Mouse (Mus musculus): ENCODE results near the gene Zfp503.
A peak's percentile ranks its signal among the peaks of the same experiment; 100 is the strongest.

Zfp503 gene

DNA sequence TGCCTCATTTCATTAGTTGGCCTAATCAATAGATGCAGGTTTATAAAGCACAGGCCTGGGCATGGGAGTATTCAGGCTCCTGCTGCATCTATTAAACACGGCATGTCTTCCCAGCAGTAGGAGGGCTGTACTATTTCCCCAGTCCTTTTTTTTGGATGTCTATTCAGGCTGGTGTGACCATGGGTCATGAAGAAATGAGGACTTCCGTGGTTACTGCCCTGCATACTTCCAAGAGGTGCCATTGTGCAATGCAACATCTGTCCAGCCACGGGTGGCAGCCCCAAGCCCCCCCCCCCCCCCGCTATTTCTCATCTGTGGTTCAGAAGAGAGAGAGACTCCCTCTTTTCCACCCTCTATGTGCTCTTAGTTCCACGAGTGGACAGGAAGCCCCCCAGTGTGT lies 23.1 kb downstream of the Zfp503 start:
- no peak for DNase-seq

DNA sequence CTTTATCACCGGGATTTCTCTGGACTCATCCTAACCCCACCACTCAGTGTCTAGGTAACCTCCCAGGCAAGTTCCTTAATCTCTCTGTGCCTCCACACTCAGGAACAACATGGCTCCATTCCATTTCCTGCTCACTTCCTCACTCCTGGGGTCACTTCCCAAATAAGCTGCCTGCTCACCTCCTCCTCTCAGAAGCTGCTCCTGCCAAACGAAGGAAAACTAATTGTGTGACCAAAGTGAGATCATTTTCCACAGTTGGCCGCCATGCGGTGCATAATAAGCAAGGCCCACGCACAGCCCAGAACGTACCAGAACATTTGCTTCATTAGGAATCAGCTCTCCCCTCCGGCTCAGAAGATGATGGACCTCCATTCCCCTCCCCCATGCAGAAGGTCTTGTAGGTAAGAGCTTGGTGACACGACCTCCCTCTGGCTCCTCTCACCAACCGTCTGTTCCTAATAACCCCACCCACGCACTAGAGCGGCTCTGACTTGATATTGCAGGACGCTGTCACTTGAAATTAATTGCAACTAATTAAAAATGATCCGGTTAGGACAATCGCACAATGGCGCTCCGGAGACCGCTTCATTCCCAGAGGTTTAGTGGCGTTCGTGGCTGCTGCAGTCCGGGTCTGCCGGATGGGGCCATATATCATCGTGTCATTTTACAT lies 26.9 kb downstream of the Zfp503 start:
- peak; percentile 19 for DNase-seq

DNA sequence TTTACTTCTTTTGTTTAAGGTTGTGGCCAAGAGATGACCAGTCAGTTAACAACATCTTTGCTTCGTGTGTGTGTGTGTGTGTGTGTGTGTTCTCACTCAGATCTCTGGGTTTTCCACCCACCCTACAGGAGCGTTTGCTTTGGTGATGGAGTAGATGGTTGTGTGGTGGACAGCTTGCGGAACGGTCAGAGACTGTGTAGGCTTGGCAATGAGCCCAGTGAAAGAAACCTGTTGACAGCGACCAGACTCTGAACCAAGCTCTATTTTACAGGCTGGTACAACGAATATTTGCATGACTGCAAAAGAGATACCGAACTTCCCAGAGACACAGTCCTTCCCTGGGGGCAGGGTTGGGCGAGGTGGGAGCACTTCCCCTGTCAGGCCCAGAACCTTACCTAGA lies 30.2 kb downstream of the Zfp503 start:
- DNase-seq: no peak

DNA sequence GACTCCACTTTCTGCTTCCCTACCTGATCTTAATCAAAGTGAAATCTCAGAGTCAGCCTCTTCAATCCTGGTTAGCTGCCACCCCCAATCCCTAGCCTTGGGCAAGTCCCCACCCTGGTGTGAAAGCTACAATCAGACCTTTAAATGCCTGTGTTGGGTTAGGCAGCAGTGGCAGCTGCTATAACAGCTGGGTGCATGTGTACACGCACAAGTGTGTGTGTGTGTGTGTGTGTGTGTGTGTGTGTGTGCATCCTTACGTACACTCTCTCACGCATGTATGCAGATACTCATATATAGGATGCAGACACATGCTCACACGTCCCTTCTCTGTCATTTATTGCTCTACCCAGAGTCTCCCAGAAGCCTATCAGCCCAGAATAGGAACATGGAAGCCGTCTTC lies 30.8 kb downstream of the Zfp503 start:
- no peak for DNase-seq

DNA sequence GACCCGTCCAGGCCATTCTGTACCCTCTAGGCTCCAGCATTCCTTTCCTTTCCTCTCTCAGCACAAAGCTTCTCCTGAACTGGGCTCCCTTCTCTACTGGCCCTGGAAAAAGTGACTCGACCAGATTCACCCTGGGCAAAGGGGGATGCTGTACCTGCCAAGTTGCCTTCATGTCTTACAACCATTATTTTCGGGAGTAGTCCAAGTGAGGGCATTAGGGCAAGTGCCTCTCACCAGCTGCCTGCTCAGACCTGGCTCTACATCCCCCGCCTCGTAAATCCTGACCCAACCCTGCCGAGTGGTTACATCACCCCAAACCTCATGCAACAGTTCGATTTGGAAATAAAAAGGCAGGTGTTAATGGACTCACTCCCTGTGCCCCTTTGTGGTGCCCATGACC lies 36.9 kb downstream of the Zfp503 start:
- no peak for DNase-seq

DNA sequence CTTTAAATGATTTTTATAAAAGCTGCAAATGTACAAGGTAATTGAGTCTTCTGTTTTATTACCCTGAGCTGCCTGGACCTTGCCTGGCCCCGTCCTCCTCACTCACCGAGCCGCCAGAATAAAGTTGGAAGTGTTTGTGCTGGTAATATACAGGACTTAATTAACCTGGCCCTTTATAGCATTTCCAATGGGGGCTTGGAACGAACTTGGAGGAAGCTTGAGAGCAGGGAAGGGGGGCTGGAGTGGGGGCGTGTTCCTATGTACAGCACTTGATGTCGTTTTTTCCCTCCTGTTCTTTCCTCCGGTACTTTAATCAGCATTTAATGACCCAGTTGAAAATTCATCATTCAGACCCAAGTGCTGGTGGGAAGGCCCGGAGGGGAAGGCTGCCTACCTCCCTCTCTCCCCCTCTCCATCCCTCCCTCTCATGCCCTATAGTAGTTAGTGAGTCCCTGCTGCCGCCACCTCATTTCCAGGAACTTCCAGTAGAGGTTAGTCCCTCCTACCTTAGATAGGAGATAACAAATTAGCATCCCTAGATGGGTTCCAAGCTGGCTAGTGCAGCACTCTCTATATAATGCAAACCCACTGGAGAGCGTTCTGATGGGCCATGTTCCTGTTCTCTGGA lies 37.4 kb downstream of the Zfp503 start:
- DNase-seq: no peak

DNA sequence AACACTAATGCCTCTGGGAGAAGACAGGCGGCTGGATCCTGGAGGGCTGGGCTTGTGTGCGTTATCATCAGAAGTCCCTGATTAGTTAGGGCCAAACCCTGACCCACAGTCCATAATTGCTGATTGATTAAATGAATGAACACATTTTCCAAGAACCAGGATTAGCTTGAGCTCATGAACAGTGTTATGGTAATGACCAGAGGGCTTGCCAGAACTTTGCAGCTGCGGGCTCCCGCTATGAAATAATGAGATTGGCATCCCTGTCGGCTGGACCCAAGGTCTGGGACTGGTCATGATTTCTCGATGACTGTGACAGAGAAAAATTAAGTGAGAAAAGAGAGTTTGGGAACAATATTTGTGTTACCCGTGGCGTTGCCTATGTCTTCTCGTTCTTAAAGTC lies 44.5 kb downstream of the Zfp503 start:
- DNase-seq: no peak

DNA sequence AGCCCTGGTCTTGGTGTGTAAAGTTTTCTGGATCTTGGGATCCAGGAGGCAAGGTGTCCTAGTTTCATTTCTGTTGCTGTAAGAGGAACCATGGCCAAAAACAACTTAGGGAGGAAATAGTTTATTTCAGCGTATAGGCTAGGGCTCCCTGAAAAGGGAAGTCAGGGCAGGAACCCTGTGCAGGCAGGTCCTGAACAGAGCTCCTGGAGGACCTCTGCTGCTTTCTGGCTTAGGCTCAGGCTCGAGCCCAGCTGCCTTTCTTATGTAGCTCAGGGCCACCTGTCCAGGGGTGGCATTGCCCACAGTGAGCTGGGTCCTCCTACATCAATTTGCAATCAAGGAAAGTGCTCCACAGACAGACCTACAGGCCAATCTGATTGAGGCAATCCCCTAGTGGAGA lies 47.8 kb downstream of the Zfp503 start:
- DNase-seq: no peak

DNA sequence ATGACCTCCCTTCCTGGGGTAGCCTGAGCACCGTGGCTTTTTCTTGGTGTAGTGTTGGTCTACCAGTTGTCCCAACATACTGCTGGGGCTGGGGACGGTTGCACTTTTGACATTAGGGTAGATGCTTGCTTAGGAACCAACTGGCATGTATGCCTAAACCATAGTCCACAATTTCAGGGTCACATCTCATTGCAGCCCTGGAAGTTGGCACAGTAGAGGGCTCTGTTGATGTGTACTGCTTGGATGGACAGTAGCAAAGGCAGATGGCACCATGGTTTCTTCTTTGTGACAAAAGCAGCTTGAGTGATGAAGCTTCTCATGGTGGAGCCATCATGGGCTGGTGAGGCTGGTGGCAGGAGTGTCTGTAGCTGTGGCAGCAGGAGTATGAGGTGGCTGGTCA lies 52.3 kb downstream of the Zfp503 start:
- no peak for DNase-seq

DNA sequence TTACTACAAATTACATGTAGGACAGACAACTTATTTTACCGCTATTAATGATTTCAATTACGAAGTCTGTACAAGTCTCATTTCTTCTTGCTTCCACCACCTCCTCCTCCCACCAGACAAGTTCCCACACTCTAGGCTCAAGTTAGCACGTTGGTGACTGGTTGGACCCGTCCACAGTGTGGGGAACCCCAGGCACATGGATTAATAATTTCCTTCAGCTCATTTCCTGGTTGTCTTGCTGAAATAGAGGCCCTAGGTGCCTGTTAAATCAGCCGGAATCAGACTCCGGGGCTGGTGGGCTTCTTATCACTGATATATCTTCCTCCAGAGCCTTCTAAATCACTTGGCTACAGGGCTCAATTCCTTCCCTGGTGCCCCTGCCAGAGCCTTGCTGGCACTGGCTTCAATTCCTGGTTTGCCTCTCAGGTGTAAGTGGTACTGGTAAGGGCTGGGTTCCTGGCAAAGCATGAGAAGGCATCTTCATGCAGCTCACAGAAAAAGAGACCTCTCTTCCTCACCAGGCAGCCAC lies 53.2 kb downstream of the Zfp503 start:
- DNase-seq: no peak
